Mouse (Mus musculus): ENCODE measurements around the gene Znrf2. TPM values are rescaled to one million over a fixed set of nuclear protein-coding genes. Genes with fewer than 3 reads are reported as not detected.
A peak's percentile ranks its signal among the peaks of the same experiment; 100 is the strongest.
"Not testable (repeated sequence)": the region's sequence is repeated elsewhere in the genome, so short reads cannot be mapped to it uniquely, and the experiment has no call there.

Znrf2 gene
- polyA plus RNA-seq, 1 experiment, result 13.0 TPM

- DNase-seq (ENCODE audit: low read depth), result no peak
These were observed 32.8 kb downstream of the Znrf2 start for GRCm38 (mm10) chr6:54849179-54850156.

GRCm38 (mm10) chr6:54851778-54852177, 35.1 kb downstream of the Znrf2 start:
- DNase-seq (ENCODE audit: low read depth), result no peak

- no peak for DNase-seq (ENCODE audit: low read depth)
These were observed 36.0 kb downstream of the Znrf2 start for GRCm38 (mm10) chr6:54852669-54853068.

GRCm38 (mm10) chr6:54854859-54855258, 38.1 kb downstream of the Znrf2 start:
- no peak for DNase-seq (ENCODE audit: low read depth)

- no peak for DNase-seq (ENCODE audit: low read depth)
These were observed 39.3 kb downstream of the Znrf2 start for GRCm38 (mm10) chr6:54855801-54856583.

- DNase-seq (ENCODE audit: low read depth), result not testable (repeated sequence)
These were observed 42.4 kb downstream of the Znrf2 start for GRCm38 (mm10) chr6:54859159-54859558.

- no peak for DNase-seq (ENCODE audit: low read depth)
These were observed 43.5 kb downstream of the Znrf2 start for GRCm38 (mm10) chr6:54860180-54860579.

- DNase-seq (ENCODE audit: low read depth), result no peak
These were observed 50.2 kb downstream of the Znrf2 start for GRCm38 (mm10) chr6:54866731-54867410.

- no peak for DNase-seq (ENCODE audit: low read depth)
These were observed 50.7 kb downstream of the Znrf2 start for GRCm38 (mm10) chr6:54867411-54867745.

- DNase-seq (ENCODE audit: low read depth), result no peak
These were observed 56.3 kb downstream of the Znrf2 start for GRCm38 (mm10) chr6:54873029-54873428.

- no peak for DNase-seq (ENCODE audit: low read depth)
These were observed 60.1 kb downstream of the Znrf2 start for GRCm38 (mm10) chr6:54876782-54877181.

GRCm38 (mm10) chr6:54877651-54878050, 60.9 kb downstream of the Znrf2 start:
- DNase-seq (ENCODE audit: low read depth), result no peak

GRCm38 (mm10) chr6:54878546-54878945, 61.8 kb downstream of the Znrf2 start:
- DNase-seq (ENCODE audit: low read depth), result no peak

- no peak for DNase-seq (ENCODE audit: low read depth)
These were observed 63.4 kb downstream of the Znrf2 start for GRCm38 (mm10) chr6:54880086-54880485.

GRCm38 (mm10) chr6:54883424-54883823, 66.7 kb downstream of the Znrf2 start:
- DNase-seq (ENCODE audit: low read depth), result no peak

- DNase-seq (ENCODE audit: low read depth), result no peak
These were observed 69.5 kb downstream of the Znrf2 start for GRCm38 (mm10) chr6:54886195-54886594.

- no peak for DNase-seq (ENCODE audit: low read depth)
These were observed 73.5 kb downstream of the Znrf2 start for GRCm38 (mm10) chr6:54890221-54890620.

- no peak for DNase-seq (ENCODE audit: low read depth)
These were observed 74.7 kb downstream of the Znrf2 start for GRCm38 (mm10) chr6:54891384-54891783.

- DNase-seq (ENCODE audit: low read depth), result no peak
These were observed 83.5 kb downstream of the Znrf2 start for GRCm38 (mm10) chr6:54900256-54900655.

- DNase-seq (ENCODE audit: low read depth), result peak; percentile 85
These were observed 85.8 kb downstream of the Znrf2 start for GRCm38 (mm10) chr6:54902547-54902946.

GRCm38 (mm10) chr6:54906053-54907040, 89.6 kb downstream of the Znrf2 start:
- DNase-seq (ENCODE audit: low read depth), result peak; percentile 82
